ENCODE assay signal across 8 mouse cellular contexts in genomic region chr14:21985981-21986732, GRCm38 (mm10). TPM values are rescaled to one million over a fixed set of nuclear protein-coding genes. Genes with fewer than 3 reads are reported as not detected.
DNase-seq lines count a peak whose midpoint lies in the region; ATAC-seq and TF ChIP-seq lines count a peak whose summit lies in the region.

No protein-coding gene starts in this region.

- peak overlapping the region; percentile 99 for H3K27ac ChIP-seq in hindbrain, embryonic 12.5 days

- H3K4me3 ChIP-seq in G1E (ENCODE audit: low read depth, low read length), result peak overlapping the region; percentile 13; the same call in 1 of the 2 replicates
- peak overlapping the region; percentile 83 for H3K4me3 ChIP-seq in hindbrain, embryonic 12.5 days

- peak overlapping the region; percentile 76 for H3K4me2 ChIP-seq in hindbrain, embryonic 12.5 days (replicated peaks)

- under 1% methylated on average over 62 of the region's 62 CpGs for WGBS in hindbrain, embryonic 12.5 days

- peaks cover 45% of the 10 kb centered on the region for H3K9me3 ChIP-seq in G1E (replicated peaks)
- no peaks in the 10 kb centered on the region for H3K9me3 ChIP-seq in hindbrain, embryonic 12.5 days (replicated peaks)

- TF ChIP-seq CTCF in G1E (IDR thresholded peaks at IDR 0.05; ENCODE audit: low read depth, low read length), result no peak

- no peaks in the 10 kb centered on the region for H3K4me1 ChIP-seq in G1E (ENCODE audit: insufficient read depth, low read depth, low read length)
- peaks cover 53% of the 10 kb centered on the region for H3K4me1 ChIP-seq in hindbrain, embryonic 12.5 days

- no peak for ATAC-seq in G1E (ENCODE audit: extremely low read depth, insufficient number of reproducible peaks, low FRiP score, poor library complexity, severe bottlenecking)
- no peak for ATAC-seq in hindbrain, embryonic 12.5 days (ENCODE audit: low FRiP score)

- H3K36me3 ChIP-seq in G1E (replicated peaks), result no peaks in the 10 kb centered on the region
- H3K36me3 ChIP-seq in hindbrain, embryonic 12.5 days, result peaks cover 12% of the 10 kb centered on the region

- H3K9ac ChIP-seq in hindbrain, embryonic 12.5 days, result peak overlapping the region; percentile 97

- H3K27me3 ChIP-seq in G1E (ENCODE audit: insufficient read depth, low read length), result peaks cover 34% of the 10 kb centered on the region; the same call in 1 of the 2 replicates
- peaks cover 33% of the 10 kb centered on the region; the same call in 1 of the 2 replicates for H3K27me3 ChIP-seq in hindbrain, embryonic 12.5 days

- DNase-seq in G1E (ENCODE audit: low spot score), result no peak
- DNase-seq in cerebellum, adult 9-10 months, result peak; percentile 54
- DNase-seq in frontal cortex, postnatal 25 days (ENCODE audit: low spot score in 2 of 2), result peak; percentile 70 to 76
- peak; percentile 69 to 78 for DNase-seq in layer of hippocampus, postnatal 25 days (ENCODE audit: extremely low spot score in 1 of 2, low spot score in 1 of 2)
- DNase-seq in lung, postnatal 10 days, result peak; percentile 95
- peak; percentile 85 for DNase-seq in retina, embryonic 14.5 days (ENCODE audit: low spot score)
- DNase-seq in urinary bladder, adult 18-20 months (ENCODE audit: low spot score in 2 of 2), result peak; percentile 86

RNA-seq across cellular contexts. Expression of gene Zfp503, which starts 3.2 kb away (rescaled TPM):
- not detected in 2 replicates for total RNA-seq in G1E (2014; fragmentation: Nextera tagmentation)
- total RNA-seq in G1E (2017), result not detected in 2 replicates
- 0.01 TPM in 1 of 2 replicates, not detected in the other for polyA plus RNA-seq in G1E (2012)
- 39.0 and 45.6 TPM in 2 replicates for polyA plus RNA-seq in hindbrain, embryonic 12.5 days (2016; fragmentation: Nextera tagmentation; extraction: Ambion mirVana)
- 1 to 10 TPM; 2.6 to 2.8 TPM for total RNA-seq in layer of hippocampus, postnatal 25 days (2021)

RNA-seq across cellular contexts. Expression of gene Lrmda, which starts 33.4 kb away (rescaled TPM):
- total RNA-seq in G1E (2014; fragmentation: Nextera tagmentation), result not detected in 2 replicates
- not detected in 2 replicates for total RNA-seq in G1E (2017)
- polyA plus RNA-seq in G1E (2012), result not detected in 2 replicates
- polyA plus RNA-seq in hindbrain, embryonic 12.5 days (2016; fragmentation: Nextera tagmentation; extraction: Ambion mirVana), result 0.53 and 0.83 TPM in 2 replicates
- under 1 TPM in 1 of 2 experiments, not detected in 1; 0.27 TPM for total RNA-seq in layer of hippocampus, postnatal 25 days (2021)
